Mouse (Mus musculus) lung, postnatal 0 days (tissue): ENCODE data around the gene Bivm. TPM values are rescaled to one million over a fixed set of nuclear protein-coding genes. Genes with fewer than 3 reads are reported as not detected.

Source experiments
- ATAC-seq: fragments of 200-750 bp; cut with Nextera tagmentation; 2 replicates; pipeline ENCODE4 v1.8.0; 2017; ENCODE audit warnings: moderate library complexity
- DNase-seq: peaks from one replicate; pipeline ENCODE4 v3.0.0-alpha.2; 2016; ENCODE audit warnings: low spot score
- H3K27ac ChIP-seq: fragments of 300-500 bp; sonication (generic); 2 replicates; pipeline ENCODE4 v1.5.1; 2014; ENCODE audit warnings: antibody characterized with exemption, mild to moderate bottlenecking, low read length, mixed read lengths
- H3K27me3 ChIP-seq: fragments of 300-500 bp; sonication (generic); replicated peaks from 2 replicates; pipeline ENCODE4 v1.6.1; 2014; ENCODE audit warnings: low read length, mixed read lengths; ENCODE audit not compliant: insufficient read depth
- H3K36me3 ChIP-seq: fragments of 300-500 bp; sonication (generic); 2 replicates; pipeline ENCODE4 v1.6.1; 2014; ENCODE audit warnings: low read length, mixed read lengths; ENCODE audit not compliant: insufficient read depth
- H3K4me1 ChIP-seq: fragments of 300-500 bp; sonication (generic); 2 replicates; pipeline ENCODE4 v1.6.1; 2014; ENCODE audit warnings: antibody characterized with exemption, low read depth, low read length, mixed read lengths; ENCODE audit not compliant: insufficient read depth
- H3K4me2 ChIP-seq: fragments of 300-500 bp; sonication (generic); replicated peaks from 2 replicates; pipeline ENCODE4 v1.6.1; 2014; ENCODE audit warnings: low read depth, mild to moderate bottlenecking, low read length, moderate library complexity, mixed read lengths
- H3K4me3 ChIP-seq: fragments of 300-500 bp; sonication (generic); 2 replicates; pipeline ENCODE4 v1.5.1; 2014; ENCODE audit warnings: low read depth, low read length
- H3K9ac ChIP-seq: fragments of 300-500 bp; sonication (generic); replicated peaks from 2 replicates; pipeline ENCODE4 v1.6.1; 2014; ENCODE audit warnings: low read depth, mild to moderate bottlenecking
- H3K9me3 ChIP-seq: fragments of 300-500 bp; sonication (generic); 2 replicates; pipeline ENCODE4 v1.6.1; 2016; ENCODE audit warnings: low read length, mixed read lengths
- CTCF ChIP-seq: IDR thresholded peaks from 2 replicates; pipeline ENCODE4 v1.5.1; 2016; ENCODE audit warnings: antibody characterized with exemption, mild to moderate bottlenecking
- EP300 ChIP-seq: IDR thresholded peaks from 2 replicates; pipeline ENCODE4 v1.6.1; 2016; ENCODE audit warnings: antibody characterized with exemption, mild to moderate bottlenecking, control low read depth
- WGBS: fragments of 180-500 bp; shearing (Covaris S2); extraction: QIAGEN DNeasy Blood & Tissue Kit; methylation state at CpG from one replicate; pipeline ENCODE4 v1.1.7; 2014; 5-methylcytosine and 5-hydroxymethylcytosine counted together
- polyA plus RNA-seq: library from polyadenylated mRNA; unstranded; fragments of >200 nt; fragmentation: Nextera tagmentation; extraction: Ambion mirVana; gene quantifications from 2 replicates; pipeline ENCODE4 v1.2.1, GENCODE M21; 2015

The Bivm gene
- polyA plus RNA-seq, 1 experiment from 2014 or later, result 8.5 TPM

- H3K9ac ChIP-seq, result no peak overlapping the region
- no peaks in the 10 kb centered on the region for H3K4me1 ChIP-seq
- no peak for TF ChIP-seq CTCF
- TF ChIP-seq EP300, result no peak
- H3K4me3 ChIP-seq, result no peak overlapping the region
- no peaks in the 10 kb centered on the region for H3K9me3 ChIP-seq
- H3K4me2 ChIP-seq, result no peak overlapping the region
- H3K36me3 ChIP-seq, result peaks cover 52% of the 10 kb centered on the region
- ATAC-seq, result no peak
- no peak for DNase-seq
- no peak overlapping the region for H3K27ac ChIP-seq
- H3K27me3 ChIP-seq, result no peaks in the 10 kb centered on the region
- 80% methylated on average over 5 of the region's 5 CpGs for WGBS
Observed at GRCm38 (mm10) chr1:44162389-44162788, 43.6 kb downstream of the Bivm start.

- no peak overlapping the region for H3K27ac ChIP-seq
- WGBS, result 93% methylated on average over 3 of the region's 3 CpGs
- H3K9me3 ChIP-seq, result no peaks in the 10 kb centered on the region
- TF ChIP-seq EP300 (no peak), CTCF (peak; percentile 31; the same call in 1 of the 2 replicates)
- DNase-seq, result no peak
- no peak overlapping the region for H3K9ac ChIP-seq
- peaks cover 35% of the 10 kb centered on the region for H3K36me3 ChIP-seq
- H3K4me2 ChIP-seq, result no peak overlapping the region
- no peaks in the 10 kb centered on the region for H3K27me3 ChIP-seq
- no peak for ATAC-seq
- H3K4me3 ChIP-seq, result no peak overlapping the region
- H3K4me1 ChIP-seq, result no peaks in the 10 kb centered on the region
Observed at GRCm38 (mm10) chr1:44167859-44168383, 49.2 kb downstream of the Bivm start.

- WGBS, result 89% methylated on average over 4 of the region's 4 CpGs
- no peak for ATAC-seq
- TF ChIP-seq EP300, result no peak
- TF ChIP-seq CTCF, result no peak
Observed at GRCm38 (mm10) chr1:44172656-44173055, 53.9 kb downstream of the Bivm start.

GRCm38 (mm10) chr1:44173903-44174302, 55.1 kb downstream of the Bivm start:
- TF ChIP-seq CTCF, result peak; percentile 52
- no peak for TF ChIP-seq EP300
- DNase-seq, result no peak
- no peaks in the 10 kb centered on the region for H3K4me1 ChIP-seq
- no peaks in the 10 kb centered on the region for H3K27me3 ChIP-seq
- WGBS, result 85% methylated on average over 8 of the region's 8 CpGs
- H3K4me2 ChIP-seq, result no peak overlapping the region
- no peak overlapping the region for H3K4me3 ChIP-seq
- no peak overlapping the region for H3K27ac ChIP-seq
- H3K36me3 ChIP-seq, result peaks cover 29% of the 10 kb centered on the region
- no peak for ATAC-seq
- H3K9ac ChIP-seq, result no peak overlapping the region
- no peaks in the 10 kb centered on the region for H3K9me3 ChIP-seq

More at GRCm38 (mm10) chr1:44172656-44173055, 53.9 kb downstream of the Bivm start:
- no peaks in the 10 kb centered on the region for H3K4me1 ChIP-seq
- H3K36me3 ChIP-seq, result peaks cover 26% of the 10 kb centered on the region
- H3K27me3 ChIP-seq, result no peaks in the 10 kb centered on the region
- no peak overlapping the region for H3K4me2 ChIP-seq
- no peaks in the 10 kb centered on the region for H3K9me3 ChIP-seq
- H3K4me3 ChIP-seq, result no peak overlapping the region
- H3K27ac ChIP-seq, result no peak overlapping the region
- no peak overlapping the region for H3K9ac ChIP-seq
- no peak for DNase-seq

- no peak overlapping the region for H3K4me3 ChIP-seq
- no peak overlapping the region for H3K27ac ChIP-seq
- peaks cover 16% of the 10 kb centered on the region for H3K36me3 ChIP-seq
- no peak overlapping the region for H3K9ac ChIP-seq
- TF ChIP-seq CTCF, result no peak
- TF ChIP-seq EP300, result no peak
- DNase-seq (no peak), ATAC-seq (no peak)
- H3K4me1 ChIP-seq, result no peaks in the 10 kb centered on the region
- H3K9me3 ChIP-seq, result no peaks in the 10 kb centered on the region
- no peak overlapping the region for H3K4me2 ChIP-seq
- WGBS, result 94% methylated on average over 5 of the region's 5 CpGs
- no peaks in the 10 kb centered on the region for H3K27me3 ChIP-seq
Observed at GRCm38 (mm10) chr1:44178086-44178485, 59.3 kb downstream of the Bivm start.

GRCm38 (mm10) chr1:44186396-44186795, 67.6 kb downstream of the Bivm start:
- DNase-seq (no peak), ATAC-seq (no peak)
- no peak overlapping the region for H3K4me3 ChIP-seq
- no peak overlapping the region for H3K4me2 ChIP-seq
- TF ChIP-seq EP300, result no peak
- TF ChIP-seq CTCF, result no peak
- no peaks in the 10 kb centered on the region for H3K36me3 ChIP-seq
- H3K9ac ChIP-seq, result no peak overlapping the region
- H3K9me3 ChIP-seq, result no peaks in the 10 kb centered on the region
- no peaks in the 10 kb centered on the region for H3K4me1 ChIP-seq
- no peaks in the 10 kb centered on the region for H3K27me3 ChIP-seq
- no peak overlapping the region for H3K27ac ChIP-seq

Other genes starting within 250 kb of the Bivm start
- 28.0 and 30.1 TPM in 2 replicates for gene Tpp2, start 185.3 kb upstream of the Bivm start, polyA plus RNA-seq
- 0.30 and 0.38 TPM in 2 replicates for gene Mettl21c, start 98.9 kb upstream of the Bivm start, polyA plus RNA-seq
- gene Gm8251, start 57.0 kb upstream of the Bivm start, polyA plus RNA-seq, result 0.04 TPM in 1 of 2 replicates, not detected in the other
- gene Tex30, start 16.5 kb upstream of the Bivm start, polyA plus RNA-seq, result 33.5 and 36.0 TPM in 2 replicates
- 26.5 and 29.0 TPM in 2 replicates for gene Kdelc1, start 149 bp upstream of the Bivm start, polyA plus RNA-seq
- gene Ercc5, start 28.8 kb downstream of the Bivm start, polyA plus RNA-seq, result 15.1 and 16.7 TPM in 2 replicates
- 6.4 and 13.2 TPM in 2 replicates for gene Mettl21e, start 100.0 kb downstream of the Bivm start, polyA plus RNA-seq